Mouse (Mus musculus) embryonic facial prominence, embryonic 15.5 days (tissue): ENCODE data around the gene Rap1a. TPM values are rescaled to one million over a fixed set of nuclear protein-coding genes. Genes with fewer than 3 reads are reported as not detected.
"Not testable (repeated sequence)": the region's sequence is repeated elsewhere in the genome, so short reads cannot be mapped to it uniquely, and the experiment has no call there.

Experiments used
- ATAC-seq: fragments of 200-750 bp; cut with Nextera tagmentation; 2 replicates; pipeline ENCODE4 v1.8.0; 2017; ENCODE audit warnings: low read depth, moderate TSS enrichment; ENCODE audit not compliant: insufficient number of reproducible peaks, low FRiP score, low TSS enrichment
- H3K27ac ChIP-seq: fragments of 300-500 bp; sonication (generic); replicated peaks from 2 replicates; pipeline ENCODE4 v1.5.1; 2015; ENCODE audit warnings: mild to moderate bottlenecking, inconsistent platforms
- H3K27me3 ChIP-seq: fragments of 300-500 bp; sonication (generic); 2 replicates; pipeline ENCODE4 v1.6.1; 2015; ENCODE audit warnings: inconsistent platforms
- H3K36me3 ChIP-seq: fragments of 300-500 bp; sonication (generic); 2 replicates; pipeline ENCODE4 v1.6.1; 2015; ENCODE audit warnings: mild to moderate bottlenecking, inconsistent platforms
- H3K4me1 ChIP-seq: fragments of 300-500 bp; sonication (generic); 2 replicates; pipeline ENCODE4 v1.6.1; 2015; ENCODE audit warnings: inconsistent platforms
- H3K4me2 ChIP-seq: fragments of 300-500 bp; sonication (generic); replicated peaks from 2 replicates; pipeline ENCODE4 v1.6.1; 2015; ENCODE audit warnings: mild to moderate bottlenecking, inconsistent platforms
- H3K4me3 ChIP-seq: fragments of 300-500 bp; sonication (generic); replicated peaks from 2 replicates; pipeline ENCODE4 v1.5.1; 2015; ENCODE audit warnings: mild to moderate bottlenecking, inconsistent platforms
- H3K9ac ChIP-seq: fragments of 300-500 bp; sonication (generic); 2 replicates; pipeline ENCODE4 v1.6.1; 2015; ENCODE audit warnings: inconsistent platforms
- H3K9me3 ChIP-seq: fragments of 300-500 bp; sonication (generic); replicated peaks from 2 replicates; pipeline ENCODE4 v1.6.1; 2016; ENCODE audit warnings: inconsistent platforms
- WGBS: fragments of 180-500 bp; shearing (Covaris S2); methylation state at CpG from one replicate; pipeline ENCODE4 v1.1.7; 2015; 5-methylcytosine and 5-hydroxymethylcytosine counted together
- polyA plus RNA-seq: library from polyadenylated mRNA; unstranded; fragments of >200 nt; fragmentation: Nextera tagmentation; extraction: Ambion mirVana; gene quantifications from 2 replicates; pipeline ENCODE4 v1.2.1, GENCODE M21; 2015

Gene Rap1a
- polyA plus RNA-seq, 1 experiment from 2014 or later: 95.4 TPM

DNA sequence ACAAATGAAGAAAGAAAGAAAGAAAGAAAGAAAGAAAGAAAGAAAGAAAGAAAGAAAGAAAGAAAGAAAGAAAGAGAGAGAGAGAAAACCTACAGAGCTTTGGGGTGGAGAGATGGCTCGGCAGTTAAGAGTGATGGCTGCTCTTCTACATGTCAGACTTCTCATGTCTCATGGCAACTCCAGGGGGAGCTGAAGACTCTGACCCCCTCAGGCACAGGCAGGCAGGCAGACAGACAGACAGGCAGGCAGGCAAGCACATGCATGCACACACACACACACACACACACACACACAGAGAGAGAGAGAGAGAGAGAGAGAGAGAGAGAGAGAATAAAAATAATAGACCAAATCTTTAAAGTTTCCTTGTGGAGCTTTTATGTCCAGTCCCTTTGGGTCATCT is 100.3 kb downstream of the Rap1a start:
- not testable (repeated sequence) for H3K27ac ChIP-seq, H3K4me2 ChIP-seq
- 25% methylated on average over 1 of the region's 1 CpGs for WGBS

DNA sequence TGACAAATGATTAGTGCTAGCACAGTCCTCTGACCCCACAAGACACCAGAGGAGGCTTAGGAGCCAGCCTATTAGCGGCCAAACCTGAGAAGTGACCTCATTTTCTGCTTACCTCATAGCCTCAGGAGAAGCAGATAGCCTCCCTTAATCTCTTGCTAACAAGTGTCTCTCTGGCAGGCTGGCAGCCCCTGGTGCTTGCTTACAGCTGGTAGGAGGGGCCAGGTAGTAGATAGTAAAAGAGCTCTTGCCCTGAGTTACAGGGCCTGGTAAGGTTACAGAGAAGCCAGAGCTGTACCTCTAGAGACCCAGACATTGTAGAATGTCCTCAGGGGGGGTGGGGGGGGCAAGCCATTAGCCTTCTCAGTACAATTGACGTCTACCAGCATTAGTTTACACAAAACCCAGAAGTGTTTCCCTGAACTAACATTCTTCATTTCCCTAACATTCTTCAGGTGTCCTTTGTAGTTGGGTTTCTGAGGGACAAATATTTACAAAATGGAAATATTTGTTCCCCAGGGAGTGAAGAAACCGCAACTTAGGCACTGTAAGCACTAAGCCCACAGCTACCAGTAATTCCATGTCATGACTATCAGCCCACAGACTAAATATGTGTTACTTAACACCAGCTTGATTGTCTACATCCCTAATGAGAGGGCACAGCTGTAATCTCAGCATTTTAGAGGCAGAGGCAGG is 101.7 kb downstream of the Rap1a start:
- Histone ChIP-seq H3K9me3 (no peaks in the 10 kb centered on the region), H3K27me3 (no peaks in the 10 kb centered on the region), H3K36me3 (no peaks in the 10 kb centered on the region), H3K4me2 (no peak overlapping the region), H3K27ac (no peak overlapping the region), H3K9ac (no peak overlapping the region), H3K4me1 (peaks cover 17% of the 10 kb centered on the region; the same call in 1 of the 2 replicates), H3K4me3 (no peak overlapping the region)
- WGBS: 45% methylated on average over 3 of the region's 3 CpGs
- ATAC-seq: no peak

More for the DNA sequence above, 100.3 kb downstream of the Rap1a start:
- H3K9ac ChIP-seq, H3K9me3 ChIP-seq, H3K4me3 ChIP-seq, ATAC-seq, H3K27me3 ChIP-seq, H3K36me3 ChIP-seq: not testable (repeated sequence)
- peaks cover 26% of the 10 kb centered on the region for H3K4me1 ChIP-seq

DNA sequence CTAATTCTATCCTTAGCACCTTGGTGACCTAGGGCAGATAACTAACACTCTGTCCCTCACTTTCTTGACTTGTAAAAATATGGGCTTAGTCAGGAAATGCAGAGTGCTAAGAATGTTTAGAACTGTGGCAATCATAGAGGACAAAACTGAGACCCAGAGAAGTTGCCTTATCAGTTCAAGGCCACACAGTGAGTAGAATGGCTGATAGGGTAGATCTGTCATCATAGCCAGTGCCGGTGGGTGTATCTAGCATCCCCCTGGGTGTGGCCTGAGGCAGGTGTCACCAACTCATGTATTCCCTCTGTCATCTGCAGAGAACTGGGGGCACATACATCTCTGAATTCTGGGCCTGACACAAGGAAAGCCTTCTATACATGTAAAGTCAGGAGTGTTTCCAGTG is 102.8 kb downstream of the Rap1a start:
- H3K36me3 ChIP-seq: no peaks in the 10 kb centered on the region
- no peak for ATAC-seq
- H3K9me3 ChIP-seq: no peaks in the 10 kb centered on the region
- no peak overlapping the region for H3K9ac ChIP-seq
- H3K4me3 ChIP-seq: no peak overlapping the region
- H3K27ac ChIP-seq: no peak overlapping the region
- no peak overlapping the region for H3K4me2 ChIP-seq
- WGBS: 81% methylated on average over 1 of the region's 1 CpGs
- H3K27me3 ChIP-seq: no peaks in the 10 kb centered on the region
- H3K4me1 ChIP-seq: peaks cover 11% of the 10 kb centered on the region; the same call in 1 of the 2 replicates

DNA sequence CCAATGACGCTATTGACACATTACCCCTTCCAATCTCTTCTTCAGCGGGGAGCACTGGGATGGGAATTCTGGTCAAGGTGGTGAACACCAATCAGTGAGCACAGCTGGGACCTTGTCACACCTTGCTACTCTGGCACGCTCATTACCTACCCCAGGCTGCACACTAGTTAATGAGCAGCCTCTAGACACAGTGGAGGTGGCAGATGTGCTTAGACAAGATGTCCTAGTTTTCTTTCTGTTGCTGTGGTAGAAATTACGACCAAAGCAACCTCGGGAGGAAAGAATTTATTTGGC is 104.0 kb downstream of the Rap1a start:
- Histone ChIP-seq H3K4me1 (peaks cover 11% of the 10 kb centered on the region; the same call in 1 of the 2 replicates), H3K4me2 (no peak overlapping the region), H3K27ac (no peak overlapping the region), H3K36me3 (no peaks in the 10 kb centered on the region), H3K27me3 (no peaks in the 10 kb centered on the region), H3K4me3 (no peak overlapping the region), H3K9ac (no peak overlapping the region), H3K9me3 (no peaks in the 10 kb centered on the region)
- 75% methylated on average over 5 of the region's 5 CpGs for WGBS
- ATAC-seq: no peak

DNA sequence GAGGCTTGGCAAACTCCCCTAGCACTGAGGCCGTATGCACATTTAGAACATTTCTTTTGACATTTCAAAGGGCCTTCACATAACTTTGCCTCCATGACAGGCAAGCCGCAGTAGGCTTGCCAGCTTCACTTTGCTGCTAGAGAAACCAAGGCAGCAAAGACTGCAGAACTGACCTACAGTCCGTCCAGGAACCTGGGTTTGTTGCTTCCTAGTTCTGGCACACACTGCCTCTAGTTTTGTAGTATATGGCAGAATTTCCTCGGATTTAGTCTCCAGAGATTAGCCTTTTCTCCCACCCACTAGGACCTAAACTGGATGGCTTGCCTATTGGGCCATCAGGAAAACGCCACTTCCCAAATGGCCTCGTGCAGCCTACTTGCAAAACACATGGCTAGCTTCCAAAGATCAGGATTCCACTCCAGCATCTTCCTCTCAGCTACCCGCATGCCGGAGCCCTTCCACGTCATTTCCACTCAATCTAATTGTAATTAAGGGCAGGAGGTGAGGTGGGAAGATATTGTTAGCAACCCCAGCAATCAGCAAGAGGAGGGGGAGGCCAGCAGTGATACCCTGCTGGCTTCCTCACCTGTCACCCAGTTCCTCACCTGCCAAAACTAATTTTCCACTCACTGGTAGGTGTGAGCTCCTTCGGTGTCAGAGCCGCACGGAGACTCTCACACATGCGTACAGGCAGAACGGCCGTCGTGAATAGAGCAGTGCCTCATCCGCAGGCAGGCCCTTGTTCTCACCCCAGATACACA is 104.6 kb downstream of the Rap1a start:
- H3K9me3 ChIP-seq: no peaks in the 10 kb centered on the region
- ATAC-seq: no peak
- no peaks in the 10 kb centered on the region for H3K27me3 ChIP-seq
- H3K4me1 ChIP-seq: peaks cover 11% of the 10 kb centered on the region; the same call in 1 of the 2 replicates
- H3K4me2 ChIP-seq: peak overlapping the region; percentile 34; the same call in 1 of the 2 replicates
- 70% methylated on average over 17 of the region's 17 CpGs for WGBS
- H3K36me3 ChIP-seq: no peaks in the 10 kb centered on the region
- H3K9ac ChIP-seq: no peak overlapping the region
- no peak overlapping the region for H3K27ac ChIP-seq
- H3K4me3 ChIP-seq: no peak overlapping the region

DNA sequence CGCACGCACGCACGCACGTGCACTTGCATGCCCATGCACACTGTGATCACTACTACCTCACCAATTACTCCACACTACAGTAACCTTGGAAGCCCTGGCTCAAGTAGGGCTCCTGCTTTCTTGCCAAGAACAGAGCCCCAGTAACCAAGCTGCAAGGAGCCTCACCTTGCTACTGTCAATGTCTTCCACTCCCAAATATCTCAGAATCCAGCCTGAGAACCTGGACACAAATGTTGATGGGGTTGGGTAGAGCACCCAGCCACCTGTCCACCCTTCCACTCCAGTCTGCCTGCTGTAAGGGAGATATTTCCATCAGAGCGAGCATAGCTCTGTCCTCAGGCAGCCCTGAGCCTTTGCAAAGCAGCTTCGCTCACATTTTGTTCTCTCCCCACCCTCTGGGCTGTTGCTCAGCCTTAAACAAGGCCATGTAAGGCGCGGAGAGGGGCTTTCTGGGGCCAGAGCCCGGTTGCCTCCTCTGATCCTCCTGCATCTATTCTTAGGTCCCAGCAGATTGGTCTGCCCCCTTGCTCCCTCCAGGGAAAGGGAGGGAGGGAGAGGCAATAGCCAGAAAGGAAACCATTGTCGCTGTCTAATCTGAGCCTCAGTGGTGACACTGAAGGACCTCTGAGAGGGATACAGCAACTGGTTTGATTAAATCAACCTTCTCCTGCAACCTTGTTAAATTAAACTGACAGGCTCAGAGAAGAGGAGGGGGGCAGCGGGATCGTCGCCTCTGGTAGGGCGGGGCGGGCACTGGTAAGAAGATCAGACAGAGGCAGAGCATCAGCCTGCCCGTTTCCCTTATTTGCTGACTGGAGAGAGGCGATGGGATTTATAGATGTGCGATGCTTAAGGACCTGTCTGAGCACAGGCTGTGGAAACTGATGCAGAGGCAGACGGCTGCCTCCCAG is 105.4 kb downstream of the Rap1a start:
- Histone ChIP-seq H3K27me3 (no peaks in the 10 kb centered on the region), H3K4me2 (peak overlapping the region; percentile 34), H3K9ac (no peak overlapping the region), H3K4me1 (peaks cover 11% of the 10 kb centered on the region; the same call in 1 of the 2 replicates), H3K27ac (no peak overlapping the region), H3K4me3 (peak overlapping the region; percentile 10; the same call in 1 of the 2 replicates), H3K36me3 (no peaks in the 10 kb centered on the region), H3K9me3 (no peaks in the 10 kb centered on the region)
- WGBS: 21% methylated on average over 20 of the region's 20 CpGs
- ATAC-seq: no peak; the same call in 1 of the 2 replicates

DNA sequence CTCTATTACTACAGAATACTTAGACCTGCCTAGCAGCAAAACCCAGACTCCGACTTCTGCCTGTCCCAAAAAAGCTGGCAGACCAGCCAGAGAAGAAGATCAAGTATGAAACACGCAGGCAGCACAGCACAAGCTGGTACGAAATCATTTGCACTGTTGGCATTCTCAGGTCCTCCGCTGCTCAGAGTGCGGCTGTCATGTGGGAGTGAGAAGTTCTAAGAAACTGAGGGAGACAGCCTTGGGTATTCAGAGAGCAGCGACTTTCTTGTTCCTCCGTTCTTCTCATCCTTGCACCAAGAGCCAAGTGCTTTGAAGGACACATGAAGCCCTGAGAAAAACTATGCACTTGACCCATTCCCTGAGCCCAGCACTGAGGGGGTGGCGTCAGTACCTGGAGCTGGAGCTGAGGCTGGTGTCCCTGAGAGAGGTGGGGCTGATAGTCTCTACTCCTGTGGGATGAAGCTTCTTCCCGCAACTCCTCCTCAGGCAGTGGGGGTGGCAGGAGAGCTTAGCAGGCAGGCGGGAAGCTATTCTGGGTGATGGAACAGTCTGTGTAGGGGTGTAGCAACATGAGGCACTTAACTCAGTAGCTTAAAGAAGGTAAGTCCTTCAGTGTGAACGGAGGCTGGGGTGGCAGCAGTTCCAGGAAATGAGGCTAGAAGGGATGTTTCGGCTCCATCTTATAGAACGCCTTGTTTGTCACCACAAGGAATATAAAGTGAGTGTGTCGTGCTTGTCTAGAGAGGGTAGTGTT is 107.6 kb downstream of the Rap1a start:
- Histone ChIP-seq H3K27me3 (no peaks in the 10 kb centered on the region), H3K9me3 (no peaks in the 10 kb centered on the region), H3K9ac (no peak overlapping the region), H3K36me3 (no peaks in the 10 kb centered on the region), H3K4me1 (peaks cover 11% of the 10 kb centered on the region; the same call in 1 of the 2 replicates), H3K4me3 (no peak overlapping the region), H3K27ac (no peak overlapping the region), H3K4me2 (no peak overlapping the region)
- WGBS: 67% methylated on average over 14 of the region's 14 CpGs
- ATAC-seq: no peak

DNA sequence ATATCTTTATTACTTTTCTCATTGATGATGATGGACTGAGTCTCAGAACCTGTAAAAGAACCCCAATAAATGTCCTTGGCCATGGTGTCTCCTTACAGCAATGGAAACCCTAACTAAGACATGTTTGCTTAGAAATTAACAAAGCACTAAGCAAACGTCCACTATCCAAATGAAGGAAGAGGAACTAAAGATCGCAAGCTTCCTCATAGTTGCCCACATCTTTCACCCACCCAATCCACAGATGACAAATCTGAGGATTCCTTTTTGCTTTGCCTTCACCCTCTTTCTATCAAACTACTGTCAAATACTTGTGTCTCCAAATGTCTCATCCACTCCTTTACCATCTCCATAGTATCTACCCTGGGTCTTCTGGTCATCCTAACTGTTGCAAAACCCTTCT is 112.6 kb downstream of the Rap1a start:
- peaks cover 8% of the 10 kb centered on the region for H3K4me1 ChIP-seq
- H3K4me2 ChIP-seq: no peak overlapping the region
- no peak overlapping the region for H3K4me3 ChIP-seq
- H3K9me3 ChIP-seq: no peaks in the 10 kb centered on the region
- WGBS: 96% methylated on average over 2 of the region's 2 CpGs
- H3K27me3 ChIP-seq: no peaks in the 10 kb centered on the region
- H3K9ac ChIP-seq: no peak overlapping the region
- ATAC-seq: no peak
- peaks cover 8% of the 10 kb centered on the region; the same call in 1 of the 2 replicates for H3K36me3 ChIP-seq
- no peak overlapping the region for H3K27ac ChIP-seq

DNA sequence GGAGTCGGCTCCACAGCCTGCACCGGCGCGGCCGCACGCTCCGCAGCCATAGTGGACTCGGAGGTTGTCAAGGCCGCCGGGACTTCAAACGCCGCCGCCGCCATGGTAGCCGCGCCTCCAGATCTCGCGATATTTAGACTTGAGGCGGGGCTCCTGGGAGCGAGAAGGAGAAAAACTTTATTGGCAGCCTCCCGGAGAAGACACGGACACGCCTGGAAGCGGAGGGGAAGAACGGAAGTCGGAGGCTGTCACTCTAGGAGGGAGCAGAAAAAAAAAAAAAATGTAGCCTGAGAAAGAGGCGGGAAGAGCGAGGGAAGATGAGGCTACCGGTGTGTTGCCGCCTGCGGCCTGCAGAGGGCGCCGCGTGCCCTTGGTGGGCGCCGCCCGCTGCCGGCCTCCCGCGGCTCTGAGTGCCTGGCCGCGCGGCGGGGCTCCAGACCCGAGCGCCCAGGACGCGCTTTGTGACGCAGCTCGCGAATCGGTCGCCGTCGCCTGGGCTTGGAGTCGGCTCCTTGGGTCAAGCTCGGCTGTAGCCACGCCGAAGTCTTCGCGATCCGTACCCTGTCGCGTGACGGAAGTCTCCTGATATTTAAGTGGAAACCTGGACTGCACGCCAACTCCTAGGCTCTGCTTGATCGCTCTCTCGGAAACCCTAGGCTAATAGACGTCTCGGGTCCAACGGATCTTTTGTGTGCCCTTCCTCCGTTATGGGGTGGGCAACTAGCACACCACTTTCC is 113.6 kb downstream of the Rap1a start, which contains the start of gene Ddx20:
TSS of gene Ddx20 (minus strand) at position 251 of the 737 bp plus-strand sequence.
- H3K4me1 ChIP-seq: peaks cover 8% of the 10 kb centered on the region
- H3K27ac ChIP-seq: peak within 1 kb of the TSS; percentile 82
- no peaks in the 10 kb centered on the region for H3K9me3 ChIP-seq
- H3K9ac ChIP-seq: peak within 1 kb of the TSS; percentile 93
- no peaks in the 10 kb centered on the region for H3K27me3 ChIP-seq
- H3K4me3 ChIP-seq: peak within 1 kb of the TSS; percentile 95
- peak; percentile 98 for ATAC-seq
- peak within 1 kb of the TSS; percentile 66 for H3K4me2 ChIP-seq
- peaks cover 19% of the 10 kb centered on the region for H3K36me3 ChIP-seq
- under 1% methylated on average over 72 of the region's 72 CpGs for WGBS
